Mouse (Mus musculus): ENCODE data around the gene Ypel5.

GRCm38 (mm10) chr17:72897076-72897475, 60.8 kb downstream of the Ypel5 start:
- no peak for TF ChIP-seq POLR2A (IDR thresholded peaks at IDR 0.05; ENCODE audit: insufficient read length, low read depth)
- no peak for TF ChIP-seq TCF12 (IDR thresholded peaks at IDR 0.05; ENCODE audit: insufficient read depth, poor library complexity, severe bottlenecking)
- no peak for TF ChIP-seq POLR2AphosphoS2 (IDR thresholded peaks at IDR 0.05; ENCODE audit: insufficient read length, low read depth)
- no peak for TF ChIP-seq E2F4 (IDR thresholded peaks at IDR 0.05; ENCODE audit: insufficient read depth)
- TF ChIP-seq MAX (IDR thresholded peaks at IDR 0.05; ENCODE audit: low read depth) = no peak
- no peak for TF ChIP-seq MYOG (IDR thresholded peaks at IDR 0.05; ENCODE audit: control insufficient read depth in 1 of 3, insufficient read depth in 1 of 3, insufficient read length in 2 of 3, low read depth in 2 of 3)
- TF ChIP-seq USF1 (IDR thresholded peaks at IDR 0.05; ENCODE audit: low read depth) = no peak
- no peak for TF ChIP-seq MYOD1 (IDR thresholded peaks at IDR 0.05; ENCODE audit: control insufficient read depth in 1 of 3, insufficient read length in 2 of 3, low read depth in 2 of 3)
